ENCODE assay signal across 8 mouse cellular contexts in the genomic region with DNA sequence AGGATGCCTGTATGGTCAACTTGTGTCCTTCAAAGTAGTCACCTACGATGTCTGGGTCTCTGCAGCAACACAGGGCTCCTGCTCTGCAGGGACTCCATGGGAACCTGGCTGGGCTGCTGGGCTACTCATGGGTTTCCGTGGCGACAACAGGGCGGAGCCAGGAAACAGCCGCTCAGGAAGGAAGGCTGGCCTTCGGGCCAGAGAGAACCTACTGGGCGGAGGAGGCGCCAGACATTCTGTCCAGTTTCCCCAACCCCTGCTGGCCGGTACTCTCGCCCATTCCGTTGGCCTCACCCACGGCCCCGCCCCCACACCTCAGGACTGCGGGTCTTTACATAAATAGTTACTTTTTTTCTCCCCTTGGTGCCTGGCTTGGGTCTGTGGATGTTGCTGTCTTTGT. TPM values are rescaled to one million over a fixed set of nuclear protein-coding genes. Genes with fewer than 3 reads are reported as not detected.
DNase-seq lines count a peak whose midpoint lies in the region; ATAC-seq and TF ChIP-seq lines count a peak whose summit lies in the region.

No protein-coding gene starts in this region.

- no peak for TF ChIP-seq CTCF in forebrain, postnatal 0 days (IDR thresholded peaks at IDR 0.05; ENCODE audit: low read depth)

- peak overlapping the region; percentile 99 for H3K27ac ChIP-seq in brown adipose tissue, adult 24 weeks (replicated peaks; ENCODE audit: low read depth, low read length)
- H3K27ac ChIP-seq in forebrain, postnatal 0 days (ENCODE audit: low read depth, low read length), result 0 out of 2 replicates have a peak overlapping the region, but pooled peaks have one; percentile 47
- no peak overlapping the region; the same call in 1 of the 2 replicates for H3K27ac ChIP-seq in hindbrain, embryonic 11.5 days (ENCODE audit: low read depth, low read length)
- no peak overlapping the region; the same call in 1 of the 2 replicates for H3K27ac ChIP-seq in limb, embryonic 12.5 days
- H3K27ac ChIP-seq in midbrain, embryonic 10.5 days (replicated peaks), result peak overlapping the region; percentile 81

- peaks cover 35% of the 10 kb centered on the region for H3K27me3 ChIP-seq in forebrain, postnatal 0 days (ENCODE audit: insufficient read depth, low read length)
- H3K27me3 ChIP-seq in hindbrain, embryonic 11.5 days (ENCODE audit: control insufficient read depth, insufficient read depth, low read length), result peaks cover 24% of the 10 kb centered on the region
- peaks cover 40% of the 10 kb centered on the region for H3K27me3 ChIP-seq in limb, embryonic 12.5 days
- H3K27me3 ChIP-seq in midbrain, embryonic 10.5 days (ENCODE audit: low read depth, poor library complexity, severe bottlenecking), result peaks cover 53% of the 10 kb centered on the region

- 8% methylated on average over 14 of the region's 14 CpGs for WGBS in forebrain, postnatal 0 days
- 4% methylated on average over 14 of the region's 14 CpGs for WGBS in hindbrain, embryonic 11.5 days
- 2% methylated on average over 14 of the region's 14 CpGs for WGBS in limb, embryonic 12.5 days
- 3% methylated on average over 14 of the region's 14 CpGs for WGBS in midbrain, embryonic 10.5 days

- DNase-seq in Muller cell, postnatal 12 days (ENCODE audit: inconsistent ontology term), result peak; percentile 79
- peak; percentile 59 for DNase-seq in forebrain, postnatal 0 days
- DNase-seq in hindbrain, embryonic 11.5 days (ENCODE audit: low spot score), result peak; percentile 67
- peak; percentile 69 for DNase-seq in midbrain, embryonic 10.5 days (ENCODE audit: low spot score)
- DNase-seq in testis, postnatal 14 days (ENCODE audit: low spot score), result peak; percentile 80

- peak; percentile 32; the same call in 1 of the 2 replicates for ATAC-seq in forebrain, postnatal 0 days
- ATAC-seq in hindbrain, embryonic 11.5 days (ENCODE audit: low FRiP score), result 0 out of 2 replicates have a peak, but pooled peaks have one; percentile 22
- ATAC-seq in limb, embryonic 12.5 days (ENCODE audit: insufficient number of reproducible peaks, insufficient read depth, low FRiP score, low TSS enrichment, low read depth), result no peak
- ATAC-seq in megakaryocyte-erythroid progenitor cell, adult 5-6 weeks (replicated peaks; ENCODE audit: low FRiP score, low TSS enrichment, poor library complexity, severe bottlenecking), result no peak

- H3K4me2 ChIP-seq in forebrain, postnatal 0 days (ENCODE audit: low read depth), result peak overlapping the region; percentile 30
- H3K4me2 ChIP-seq in hindbrain, embryonic 11.5 days (replicated peaks; ENCODE audit: low read depth, low read length), result peak overlapping the region; percentile 17; the same call in 1 of the 2 replicates
- H3K4me2 ChIP-seq in limb, embryonic 12.5 days, result peak overlapping the region; percentile 51

- H3K4me3 ChIP-seq in brown adipose tissue, adult 24 weeks (ENCODE audit: insufficient read depth, low read depth, low read length), result peak overlapping the region; percentile 54
- no peak overlapping the region for H3K4me3 ChIP-seq in forebrain, postnatal 0 days (ENCODE audit: low read depth, low read length)
- no peak overlapping the region for H3K4me3 ChIP-seq in hindbrain, embryonic 11.5 days (ENCODE audit: low read depth, low read length)
- no peak overlapping the region; the same call in 1 of the 2 replicates for H3K4me3 ChIP-seq in limb, embryonic 12.5 days (replicated peaks)
- H3K4me3 ChIP-seq in midbrain, embryonic 10.5 days, result peak overlapping the region; percentile 43

- no peak overlapping the region for H3K9ac ChIP-seq in forebrain, postnatal 0 days
- H3K9ac ChIP-seq in hindbrain, embryonic 11.5 days (ENCODE audit: low read depth, low read length), result peak overlapping the region; percentile 44
- H3K9ac ChIP-seq in limb, embryonic 12.5 days (replicated peaks), result peak overlapping the region; percentile 27

- H3K4me1 ChIP-seq in brown adipose tissue, adult 24 weeks (ENCODE audit: control insufficient read depth, insufficient read depth, insufficient read length, low read length), result peaks cover 31% of the 10 kb centered on the region
- 0 out of 2 replicates have a peak, but pooled peaks cover 8% of the 10 kb centered on the region for H3K4me1 ChIP-seq in forebrain, postnatal 0 days (ENCODE audit: insufficient read depth)
- peaks cover 9% of the 10 kb centered on the region; the same call in 1 of the 2 replicates for H3K4me1 ChIP-seq in hindbrain, embryonic 11.5 days (replicated peaks; ENCODE audit: control insufficient read depth, insufficient read depth, low read length)
- H3K4me1 ChIP-seq in limb, embryonic 12.5 days (replicated peaks), result peaks cover 51% of the 10 kb centered on the region
- H3K4me1 ChIP-seq in midbrain, embryonic 10.5 days, result peaks cover 69% of the 10 kb centered on the region

- no peaks in the 10 kb centered on the region for H3K9me3 ChIP-seq in forebrain, postnatal 0 days (ENCODE audit: low read length)
- no peaks in the 10 kb centered on the region for H3K9me3 ChIP-seq in hindbrain, embryonic 11.5 days (ENCODE audit: control insufficient read depth, low read length)
- no peaks in the 10 kb centered on the region for H3K9me3 ChIP-seq in limb, embryonic 12.5 days
- no peaks in the 10 kb centered on the region for H3K9me3 ChIP-seq in midbrain, embryonic 10.5 days (replicated peaks)

- no peaks in the 10 kb centered on the region for H3K36me3 ChIP-seq in forebrain, postnatal 0 days (ENCODE audit: insufficient read depth)
- no peaks in the 10 kb centered on the region for H3K36me3 ChIP-seq in hindbrain, embryonic 11.5 days (ENCODE audit: control insufficient read depth, insufficient read depth, low read length)
- H3K36me3 ChIP-seq in limb, embryonic 12.5 days, result no peaks in the 10 kb centered on the region
- no peaks in the 10 kb centered on the region for H3K36me3 ChIP-seq in midbrain, embryonic 10.5 days

RNA-seq across cellular contexts. Expression of gene Sox18, which starts 4.0 kb away (rescaled TPM):
- polyA plus RNA-seq in brown adipose tissue, adult 24 weeks (2012; ENCODE audit: insufficient read depth, insufficient read length, missing spikeins), result 12.8 and 22.2 TPM in 2 replicates
- 5.4 and 8.9 TPM in 2 replicates for total RNA-seq in forebrain, postnatal 0 days (2014; rRNA removed)
- 8.6 and 11.1 TPM in 2 replicates for polyA plus RNA-seq in forebrain, postnatal 0 days (2015; fragmentation: Nextera tagmentation; extraction: Ambion mirVana)
- polyA plus RNA-seq in hindbrain, embryonic 11.5 days (2014; fragmentation: Nextera tagmentation; extraction: Ambion mirVana), result 17.0 and 17.1 TPM in 2 replicates
- polyA plus RNA-seq in limb, embryonic 12.5 days (2016; fragmentation: Nextera tagmentation; extraction: Ambion mirVana), result 22.4 and 23.4 TPM in 2 replicates
- 17.6 and 18.8 TPM in 2 replicates for polyA plus RNA-seq in midbrain, embryonic 10.5 days (2016; fragmentation: Nextera tagmentation; extraction: Ambion mirVana)
- total RNA-seq in megakaryocyte-erythroid progenitor cell, adult 5-6 weeks (2014; fragmentation: Nextera tagmentation), result not detected in 2 replicates
- total RNA-seq in megakaryocyte-erythroid progenitor cell, adult 5-6 weeks (2017), result not detected in 2 replicates

RNA-seq across cellular contexts. Expression of gene Tcea2, which starts 4.7 kb away (rescaled TPM):
- 3.2 and 3.4 TPM in 2 replicates for polyA plus RNA-seq in brown adipose tissue, adult 24 weeks (2012; ENCODE audit: insufficient read depth, insufficient read length, missing spikeins)
- 51.1 and 55.6 TPM in 2 replicates for total RNA-seq in forebrain, postnatal 0 days (2014; rRNA removed)
- 53.8 and 57.5 TPM in 2 replicates for polyA plus RNA-seq in forebrain, postnatal 0 days (2015; fragmentation: Nextera tagmentation; extraction: Ambion mirVana)
- polyA plus RNA-seq in hindbrain, embryonic 11.5 days (2014; fragmentation: Nextera tagmentation; extraction: Ambion mirVana), result 20.7 and 21.2 TPM in 2 replicates
- polyA plus RNA-seq in limb, embryonic 12.5 days (2016; fragmentation: Nextera tagmentation; extraction: Ambion mirVana), result 31.6 and 33.3 TPM in 2 replicates
- 14.5 and 18.0 TPM in 2 replicates for polyA plus RNA-seq in midbrain, embryonic 10.5 days (2016; fragmentation: Nextera tagmentation; extraction: Ambion mirVana)
- 8.2 and 9.0 TPM in 2 replicates for total RNA-seq in megakaryocyte-erythroid progenitor cell, adult 5-6 weeks (2014; fragmentation: Nextera tagmentation)
- 3.4 and 4.5 TPM in 2 replicates for total RNA-seq in megakaryocyte-erythroid progenitor cell, adult 5-6 weeks (2017)

RNA-seq across cellular contexts. Expression of gene Rgs19, which starts 18.3 kb away (rescaled TPM):
- polyA plus RNA-seq in brown adipose tissue, adult 24 weeks (2012; ENCODE audit: insufficient read depth, insufficient read length, missing spikeins), result 27.0 and 27.9 TPM in 2 replicates
- total RNA-seq in forebrain, postnatal 0 days (2014; rRNA removed), result 43.7 and 50.2 TPM in 2 replicates
- polyA plus RNA-seq in forebrain, postnatal 0 days (2015; fragmentation: Nextera tagmentation; extraction: Ambion mirVana), result 56.4 and 57.4 TPM in 2 replicates
- polyA plus RNA-seq in hindbrain, embryonic 11.5 days (2014; fragmentation: Nextera tagmentation; extraction: Ambion mirVana), result 62.2 and 63.7 TPM in 2 replicates
- polyA plus RNA-seq in limb, embryonic 12.5 days (2016; fragmentation: Nextera tagmentation; extraction: Ambion mirVana), result 71.0 and 88.8 TPM in 2 replicates
- polyA plus RNA-seq in midbrain, embryonic 10.5 days (2016; fragmentation: Nextera tagmentation; extraction: Ambion mirVana), result 74.5 and 81.1 TPM in 2 replicates
- 55.6 and 78.0 TPM in 2 replicates for total RNA-seq in megakaryocyte-erythroid progenitor cell, adult 5-6 weeks (2014; fragmentation: Nextera tagmentation)
- total RNA-seq in megakaryocyte-erythroid progenitor cell, adult 5-6 weeks (2017), result 20.5 and 23.7 TPM in 2 replicates

RNA-seq across cellular contexts. Expression of gene Gm29797, which starts 18.6 kb away (rescaled TPM):
- polyA plus RNA-seq in brown adipose tissue, adult 24 weeks (2012; ENCODE audit: insufficient read depth, insufficient read length, missing spikeins), result not detected in 2 replicates
- total RNA-seq in forebrain, postnatal 0 days (2014; rRNA removed), result not detected in 2 replicates
- polyA plus RNA-seq in forebrain, postnatal 0 days (2015; fragmentation: Nextera tagmentation; extraction: Ambion mirVana), result not detected in 2 replicates
- 0.35 TPM in 1 of 2 replicates, not detected in the other for polyA plus RNA-seq in hindbrain, embryonic 11.5 days (2014; fragmentation: Nextera tagmentation; extraction: Ambion mirVana)
- polyA plus RNA-seq in limb, embryonic 12.5 days (2016; fragmentation: Nextera tagmentation; extraction: Ambion mirVana), result 0.29 and 0.58 TPM in 2 replicates
- 0.19 and 0.32 TPM in 2 replicates for polyA plus RNA-seq in midbrain, embryonic 10.5 days (2016; fragmentation: Nextera tagmentation; extraction: Ambion mirVana)
- not detected in 2 replicates for total RNA-seq in megakaryocyte-erythroid progenitor cell, adult 5-6 weeks (2014; fragmentation: Nextera tagmentation)
- not detected in 2 replicates for total RNA-seq in megakaryocyte-erythroid progenitor cell, adult 5-6 weeks (2017)

RNA-seq across cellular contexts. Expression of gene Lkaaear1, which starts 22.8 kb away (rescaled TPM):
- not detected in 2 replicates for polyA plus RNA-seq in brown adipose tissue, adult 24 weeks (2012; ENCODE audit: insufficient read depth, insufficient read length, missing spikeins)
- total RNA-seq in forebrain, postnatal 0 days (2014; rRNA removed), result not detected in 2 replicates
- polyA plus RNA-seq in forebrain, postnatal 0 days (2015; fragmentation: Nextera tagmentation; extraction: Ambion mirVana), result not detected in 2 replicates
- not detected in 2 replicates for polyA plus RNA-seq in hindbrain, embryonic 11.5 days (2014; fragmentation: Nextera tagmentation; extraction: Ambion mirVana)
- not detected in 2 replicates for polyA plus RNA-seq in limb, embryonic 12.5 days (2016; fragmentation: Nextera tagmentation; extraction: Ambion mirVana)
- polyA plus RNA-seq in midbrain, embryonic 10.5 days (2016; fragmentation: Nextera tagmentation; extraction: Ambion mirVana), result not detected in 2 replicates
- not detected in 2 replicates for total RNA-seq in megakaryocyte-erythroid progenitor cell, adult 5-6 weeks (2014; fragmentation: Nextera tagmentation)
- total RNA-seq in megakaryocyte-erythroid progenitor cell, adult 5-6 weeks (2017), result not detected in 2 replicates

Comparison
In these comparisons a context has a peak if more than half of its experiments do, and no peak if none do; other contexts are left out.
1. H3K27ac ChIP-seq: peak in brown adipose tissue, adult 24 weeks (single experiment), forebrain, postnatal 0 days (single experiment) and midbrain, embryonic 10.5 days (single experiment); none in hindbrain, embryonic 11.5 days (single experiment) and limb, embryonic 12.5 days (single experiment).
2. H3K4me3 ChIP-seq: peak in brown adipose tissue, adult 24 weeks (single experiment) and midbrain, embryonic 10.5 days (single experiment); none in forebrain, postnatal 0 days (single experiment), hindbrain, embryonic 11.5 days (single experiment) and limb, embryonic 12.5 days (single experiment).
3. ATAC-seq: peak in forebrain, postnatal 0 days (single experiment) and hindbrain, embryonic 11.5 days (single experiment); none in limb, embryonic 12.5 days (single experiment) and megakaryocyte-erythroid progenitor cell, adult 5-6 weeks (single experiment).
4. Peak in every context shown above with its lines, with median percentiles within 50 percentile points of each other: DNase-seq and H3K4me2 ChIP-seq.